Mouse (Mus musculus): ENCODE measurements around the gene Pgap1.

The Pgap1 gene

GRCm38 (mm10) chr1:54557301-54558229 lies at the start of gene Pgap1:
Gene Pgap1, minus strand, starts transcription at chr1:54557684.
- peak; percentile 90 for DNase-seq (ENCODE audit: low spot score)

- DNase-seq (ENCODE audit: low spot score), result no peak
Measured at GRCm38 (mm10) chr1:54606936-54607335, 49.5 kb upstream of the Pgap1 start.

GRCm38 (mm10) chr1:54601692-54602091 lies 44.2 kb upstream of the Pgap1 start:
- no peak for DNase-seq (ENCODE audit: low spot score)

GRCm38 (mm10) chr1:54600275-54600674 lies 42.8 kb upstream of the Pgap1 start:
- DNase-seq (ENCODE audit: low spot score), result no peak

- no peak for DNase-seq (ENCODE audit: low spot score)
Measured at GRCm38 (mm10) chr1:54597594-54598217, 40.2 kb upstream of the Pgap1 start.

- DNase-seq (ENCODE audit: low spot score), result no peak
Measured at GRCm38 (mm10) chr1:54596151-54596550, 38.7 kb upstream of the Pgap1 start.

GRCm38 (mm10) chr1:54587076-54587475 lies 29.6 kb upstream of the Pgap1 start:
- no peak for DNase-seq (ENCODE audit: low spot score)

GRCm38 (mm10) chr1:54585971-54586555 lies 28.6 kb upstream of the Pgap1 start:
- DNase-seq (ENCODE audit: low spot score), result no peak

GRCm38 (mm10) chr1:54585278-54585846 lies 27.9 kb upstream of the Pgap1 start:
- DNase-seq (ENCODE audit: low spot score), result no peak

- DNase-seq (ENCODE audit: low spot score), result peak; percentile 15
Measured at GRCm38 (mm10) chr1:54584588-54585277, 27.2 kb upstream of the Pgap1 start.

GRCm38 (mm10) chr1:54578358-54579184 lies 21.1 kb upstream of the Pgap1 start:
- peak; percentile 33 for DNase-seq (ENCODE audit: low spot score)

- DNase-seq (ENCODE audit: low spot score), result no peak
Measured at GRCm38 (mm10) chr1:54569102-54569501, 11.6 kb upstream of the Pgap1 start.

- DNase-seq (ENCODE audit: low spot score), result no peak
Measured at GRCm38 (mm10) chr1:54563923-54564322, 6.4 kb upstream of the Pgap1 start.

- peak; percentile 9 for DNase-seq (ENCODE audit: low spot score)
Measured at GRCm38 (mm10) chr1:54556586-54557221, 780 bp downstream of the Pgap1 start.

GRCm38 (mm10) chr1:54555364-54556140 lies 1.9 kb downstream of the Pgap1 start:
- peak; percentile 19 for DNase-seq (ENCODE audit: low spot score)

- DNase-seq (ENCODE audit: low spot score), result no peak
Measured at GRCm38 (mm10) chr1:54552621-54553020, 4.9 kb downstream of the Pgap1 start.

GRCm38 (mm10) chr1:54545200-54545599 lies 12.3 kb downstream of the Pgap1 start:
- DNase-seq (ENCODE audit: low spot score), result no peak

- DNase-seq (ENCODE audit: low spot score), result no peak
Measured at GRCm38 (mm10) chr1:54542920-54543319, 14.6 kb downstream of the Pgap1 start.

GRCm38 (mm10) chr1:54531170-54531569 lies 26.3 kb downstream of the Pgap1 start:
- DNase-seq (ENCODE audit: low spot score), result no peak

GRCm38 (mm10) chr1:54523717-54524116 lies 33.8 kb downstream of the Pgap1 start:
- no peak for DNase-seq (ENCODE audit: low spot score)
